Mouse (Mus musculus) thymus, adult 2 months (tissue): ENCODE measurements around the gene Dnajc11.

Experiments used
- CTCF ChIP-seq: fragments of 200-500 bp; IDR thresholded peaks from 2 replicates; pipeline ENCODE4 v1.5.1; 2012; ENCODE audit warnings: mild to moderate bottlenecking, control low read depth, low read length, moderate library complexity, borderline replicate concordance; ENCODE audit not compliant: control insufficient read depth, poor library complexity, insufficient read depth; ENCODE audit errors: extremely low read depth
- POLR2A ChIP-seq: fragments of 200-500 bp; IDR thresholded peaks from 2 replicates; pipeline ENCODE4 v1.6.1; 2012; ENCODE audit warnings: mild to moderate bottlenecking, low read length, control low read depth, moderate library complexity; ENCODE audit not compliant: control insufficient read depth, poor library complexity, insufficient read depth; ENCODE audit errors: extremely low read depth

DNA sequence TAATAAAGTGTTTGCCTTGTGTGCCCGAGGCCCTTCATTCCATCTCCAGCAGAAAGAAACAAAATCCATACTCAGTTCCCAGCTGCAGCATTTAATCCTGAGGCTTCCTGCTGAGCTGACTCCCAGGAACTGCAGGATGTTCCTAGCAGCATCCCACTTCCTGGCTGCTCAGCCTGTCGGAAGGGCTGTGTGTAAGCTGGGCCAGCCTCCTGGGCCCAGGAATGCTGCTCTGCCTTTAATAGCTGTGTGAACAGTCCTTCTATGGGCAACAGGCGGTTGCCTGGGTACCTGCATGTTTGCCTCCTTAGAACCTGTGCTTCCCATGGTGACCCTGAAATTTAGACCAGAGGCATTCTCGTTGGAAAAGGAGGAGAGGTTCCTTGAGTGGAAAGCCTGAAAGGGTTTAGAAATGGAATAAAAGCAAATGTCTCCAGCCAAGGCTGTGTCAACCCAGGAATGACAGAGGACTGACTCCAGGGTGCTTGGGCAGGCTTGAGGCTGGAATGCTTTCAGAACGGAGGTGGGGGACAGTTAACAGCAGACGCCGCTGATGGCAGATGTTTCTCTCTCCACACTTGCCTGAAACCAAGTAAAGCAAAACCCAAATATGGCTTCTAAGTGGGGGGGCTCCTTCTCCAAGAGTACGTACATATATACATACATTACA, 74.1 kb downstream of the Dnajc11 start:
- TF ChIP-seq CTCF (no peak), POLR2A (no peak)
